Mouse (Mus musculus): ENCODE results near the gene Strada. TPM values are rescaled to one million over a fixed set of nuclear protein-coding genes. Genes with fewer than 3 reads are reported as not detected.

Strada gene
- polyA plus RNA-seq, 1 experiment from 2014 or later, result 13.0 TPM

DNA sequence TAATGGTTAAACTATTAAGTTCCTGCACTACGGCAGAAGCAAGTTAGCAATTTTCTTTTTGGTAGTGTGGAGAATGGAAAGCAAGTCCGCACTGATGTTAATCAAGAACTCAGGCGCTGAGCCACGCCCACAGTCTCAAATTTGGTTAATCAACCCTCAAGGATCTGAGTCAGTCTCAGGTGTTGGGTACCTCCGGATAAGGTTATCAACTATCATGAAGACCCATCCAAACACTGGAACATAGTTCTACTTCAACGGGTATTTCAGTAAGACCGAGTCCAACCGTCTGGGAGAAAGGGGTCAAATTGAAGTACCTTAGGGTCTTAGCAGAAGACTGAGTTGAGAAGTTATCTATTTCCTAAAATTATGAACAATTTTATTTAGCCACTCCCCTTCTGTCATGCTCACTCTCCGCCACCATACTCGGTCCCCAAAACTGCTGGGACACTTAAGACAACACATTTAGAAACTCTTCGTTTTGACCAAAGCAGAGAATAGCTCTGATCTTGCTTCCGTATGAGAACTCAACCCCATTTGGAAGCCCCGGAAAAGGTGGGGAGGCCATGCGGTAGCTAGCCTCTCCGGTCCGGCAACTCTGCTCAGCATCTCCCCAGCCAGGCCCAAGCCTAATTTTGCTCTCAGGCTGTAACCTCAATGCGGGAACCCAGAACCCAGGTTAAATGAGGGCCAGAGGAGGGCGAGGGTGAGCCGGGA lies 9.2 kb downstream of the Strada start:
- no peaks in the 10 kb centered on the region for H3K9me3 ChIP-seq (ENCODE audit: control insufficient read depth, low read length)
- H3K9ac ChIP-seq (ENCODE audit: low read depth, low read length), result peak overlapping the region; percentile 79
- peaks cover 8% of the 10 kb centered on the region for H3K4me1 ChIP-seq (ENCODE audit: control insufficient read depth, insufficient read depth, low read length)
- H3K4me3 ChIP-seq (ENCODE audit: low read length), result peak overlapping the region; percentile 86
- no peak; the same call in 1 of the 2 replicates for ATAC-seq
- no peaks in the 10 kb centered on the region for H3K27me3 ChIP-seq (replicated peaks; ENCODE audit: control insufficient read depth, insufficient read depth, low read length)
- 9% methylated on average over 19 of the region's 19 CpGs for WGBS
- peak overlapping the region; percentile 85 for H3K27ac ChIP-seq (ENCODE audit: low read length)
- peak overlapping the region; percentile 72 for H3K4me2 ChIP-seq (ENCODE audit: low read depth, low read length)
- H3K36me3 ChIP-seq (ENCODE audit: control insufficient read depth, insufficient read depth, low read length), result 0 out of 2 replicates have a peak, but pooled peaks cover 3% of the 10 kb centered on the region

GRCm38 (mm10) chr11:106192241-106192640 lies 9.7 kb downstream of the Strada start:
- no peak overlapping the region for H3K27ac ChIP-seq (ENCODE audit: low read length)
- no peaks in the 10 kb centered on the region for H3K9me3 ChIP-seq (ENCODE audit: control insufficient read depth, low read length)
- WGBS, result 77% methylated on average over 5 of the region's 5 CpGs
- peak overlapping the region; percentile 79; the same call in 1 of the 2 replicates for H3K9ac ChIP-seq (ENCODE audit: low read depth, low read length)
- peak overlapping the region; percentile 72; the same call in 1 of the 2 replicates for H3K4me2 ChIP-seq (ENCODE audit: low read depth, low read length)
- peak overlapping the region; percentile 86; the same call in 1 of the 2 replicates for H3K4me3 ChIP-seq (ENCODE audit: low read length)
- H3K27me3 ChIP-seq (replicated peaks; ENCODE audit: control insufficient read depth, insufficient read depth, low read length), result no peaks in the 10 kb centered on the region
- H3K4me1 ChIP-seq (ENCODE audit: control insufficient read depth, insufficient read depth, low read length), result peaks cover 8% of the 10 kb centered on the region
- H3K36me3 ChIP-seq (ENCODE audit: control insufficient read depth, insufficient read depth, low read length), result no peaks in the 10 kb centered on the region
- no peak for ATAC-seq

GRCm38 (mm10) chr11:106191716-106192115 lies 10.3 kb downstream of the Strada start:
- WGBS, result 96% methylated on average over 3 of the region's 3 CpGs
- H3K9me3 ChIP-seq (ENCODE audit: control insufficient read depth, low read length), result no peaks in the 10 kb centered on the region
- H3K4me2 ChIP-seq (ENCODE audit: low read depth, low read length), result no peak overlapping the region

GRCm38 (mm10) chr11:106187326-106187725 lies 14.6 kb downstream of the Strada start:
- Histone ChIP-seq H3K27ac (ENCODE audit: low read length) (no peak overlapping the region), H3K36me3 (ENCODE audit: control insufficient read depth, insufficient read depth, low read length) (no peaks in the 10 kb centered on the region), H3K9me3 (ENCODE audit: control insufficient read depth, low read length) (no peaks in the 10 kb centered on the region), H3K4me2 (ENCODE audit: low read depth, low read length) (no peak overlapping the region), H3K27me3 (replicated peaks; ENCODE audit: control insufficient read depth, insufficient read depth, low read length) (no peaks in the 10 kb centered on the region), H3K9ac (ENCODE audit: low read depth, low read length) (no peak overlapping the region), H3K4me1 (ENCODE audit: control insufficient read depth, insufficient read depth, low read length) (peaks cover 3% of the 10 kb centered on the region; the same call in 1 of the 2 replicates), H3K4me3 (ENCODE audit: low read length) (no peak overlapping the region)
- no peak for ATAC-seq
- 94% methylated on average over 4 of the region's 4 CpGs for WGBS

More at GRCm38 (mm10) chr11:106191716-106192115, 10.3 kb downstream of the Strada start:
- Histone ChIP-seq H3K27me3 (replicated peaks; ENCODE audit: control insufficient read depth, insufficient read depth, low read length) (no peaks in the 10 kb centered on the region), H3K4me3 (ENCODE audit: low read length) (no peak overlapping the region), H3K36me3 (ENCODE audit: control insufficient read depth, insufficient read depth, low read length) (no peaks in the 10 kb centered on the region), H3K4me1 (ENCODE audit: control insufficient read depth, insufficient read depth, low read length) (peaks cover 8% of the 10 kb centered on the region), H3K27ac (ENCODE audit: low read length) (no peak overlapping the region), H3K9ac (ENCODE audit: low read depth, low read length) (no peak overlapping the region)
- no peak for ATAC-seq

DNA sequence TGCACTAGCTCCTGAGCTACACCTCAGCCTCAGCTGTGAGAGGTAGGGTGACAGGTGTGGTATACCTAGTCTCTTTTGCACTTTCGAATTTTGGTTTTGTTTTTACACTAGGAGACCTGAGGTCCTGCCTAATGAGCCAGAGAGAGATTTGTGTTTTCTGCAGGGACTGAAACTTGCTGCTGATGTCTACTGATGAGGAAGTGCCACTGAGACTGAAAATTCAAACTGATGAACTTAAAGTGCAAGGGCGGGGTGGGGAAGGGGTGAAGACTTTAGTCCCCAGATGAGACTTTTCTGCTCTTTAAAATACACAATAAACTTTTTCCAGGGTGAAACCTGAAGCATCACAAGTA lies 21.5 kb downstream of the Strada start:
- Histone ChIP-seq H3K36me3 (ENCODE audit: control insufficient read depth, insufficient read depth, low read length) (no peaks in the 10 kb centered on the region), H3K4me1 (ENCODE audit: control insufficient read depth, insufficient read depth, low read length) (no peaks in the 10 kb centered on the region), H3K4me2 (ENCODE audit: low read depth, low read length) (no peak overlapping the region), H3K27me3 (replicated peaks; ENCODE audit: control insufficient read depth, insufficient read depth, low read length) (no peaks in the 10 kb centered on the region), H3K9ac (ENCODE audit: low read depth, low read length) (no peak overlapping the region), H3K27ac (ENCODE audit: low read length) (no peak overlapping the region), H3K4me3 (ENCODE audit: low read length) (no peak overlapping the region), H3K9me3 (ENCODE audit: control insufficient read depth, low read length) (no peaks in the 10 kb centered on the region)
- 90% methylated on average over 2 of the region's 2 CpGs for WGBS
- ATAC-seq, result no peak

DNA sequence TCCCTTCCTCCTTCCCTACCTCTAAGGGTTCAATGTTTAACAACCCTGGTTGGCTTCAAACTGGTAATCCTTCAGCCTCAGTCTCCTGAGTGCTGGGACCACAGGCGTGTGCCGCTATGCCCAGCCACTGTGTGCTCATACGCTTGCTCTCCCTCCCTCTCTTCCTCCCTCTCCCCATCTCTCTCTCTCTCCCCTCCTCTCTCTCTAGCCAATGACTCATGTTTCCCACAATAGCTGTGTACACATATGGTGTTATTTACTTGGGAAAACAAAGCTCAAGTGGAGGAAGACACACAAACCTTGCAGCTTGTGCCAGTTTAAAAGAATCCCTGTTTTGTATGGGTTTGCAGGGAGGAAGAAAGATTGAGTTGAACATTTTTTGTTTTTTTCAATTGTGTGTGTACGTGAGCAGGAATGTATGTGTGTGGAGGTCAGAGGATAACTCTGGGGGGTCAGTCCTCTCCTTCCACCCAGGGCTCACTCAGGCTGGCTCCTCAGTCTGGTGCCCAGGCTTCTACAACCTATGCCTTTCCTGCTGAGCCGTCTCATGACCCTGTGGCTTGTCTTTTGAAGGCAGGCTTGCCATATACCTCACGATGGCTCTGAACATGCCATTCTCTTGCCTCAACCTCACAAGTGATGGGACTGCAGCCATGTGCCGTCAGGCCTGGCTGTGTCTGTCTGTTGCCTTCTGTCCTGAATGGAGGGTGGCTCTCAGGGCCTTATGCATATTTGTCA lies 22.1 kb downstream of the Strada start:
- H3K36me3 ChIP-seq (ENCODE audit: control insufficient read depth, insufficient read depth, low read length), result no peaks in the 10 kb centered on the region
- H3K9me3 ChIP-seq (ENCODE audit: control insufficient read depth, low read length), result no peaks in the 10 kb centered on the region
- no peaks in the 10 kb centered on the region for H3K4me1 ChIP-seq (ENCODE audit: control insufficient read depth, insufficient read depth, low read length)
- no peak overlapping the region for H3K9ac ChIP-seq (ENCODE audit: low read depth, low read length)
- 72% methylated on average over 7 of the region's 7 CpGs for WGBS
- H3K27me3 ChIP-seq (replicated peaks; ENCODE audit: control insufficient read depth, insufficient read depth, low read length), result no peaks in the 10 kb centered on the region
- H3K4me3 ChIP-seq (ENCODE audit: low read length), result no peak overlapping the region
- H3K4me2 ChIP-seq (ENCODE audit: low read depth, low read length), result no peak overlapping the region
- ATAC-seq, result no peak
- H3K27ac ChIP-seq (ENCODE audit: low read length), result no peak overlapping the region

- Histone ChIP-seq H3K4me3 (ENCODE audit: low read length) (no peak overlapping the region), H3K27ac (ENCODE audit: low read length) (no peak overlapping the region), H3K36me3 (ENCODE audit: control insufficient read depth, insufficient read depth, low read length) (no peaks in the 10 kb centered on the region), H3K9ac (ENCODE audit: low read depth, low read length) (no peak overlapping the region), H3K9me3 (ENCODE audit: control insufficient read depth, low read length) (no peaks in the 10 kb centered on the region), H3K27me3 (replicated peaks; ENCODE audit: control insufficient read depth, insufficient read depth, low read length) (no peaks in the 10 kb centered on the region), H3K4me2 (ENCODE audit: low read depth, low read length) (no peak overlapping the region), H3K4me1 (ENCODE audit: control insufficient read depth, insufficient read depth, low read length) (no peaks in the 10 kb centered on the region)
- ATAC-seq, result no peak
- 66% methylated on average over 5 of the region's 5 CpGs for WGBS
Observed at GRCm38 (mm10) chr11:106178036-106178782, 23.8 kb downstream of the Strada start.

DNA sequence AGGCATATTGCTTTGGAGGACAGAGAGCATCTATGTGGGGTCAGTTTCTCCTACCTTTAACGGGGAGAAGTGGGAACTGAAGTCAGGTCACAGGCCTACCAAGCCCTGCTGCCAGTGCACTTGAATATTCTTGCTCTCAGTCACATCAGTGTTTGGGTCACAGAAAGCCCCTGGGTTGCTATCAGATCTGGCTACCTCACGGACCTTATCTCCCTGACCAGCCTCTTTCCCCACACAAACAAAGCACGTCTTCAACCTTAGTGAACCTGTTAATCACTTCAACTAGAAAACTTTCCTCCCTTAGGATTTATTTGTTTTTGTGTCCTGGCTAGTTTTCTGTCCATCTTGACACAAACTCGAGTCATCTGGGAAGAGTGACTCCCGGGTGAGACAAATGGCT lies 25.6 kb downstream of the Strada start:
- Histone ChIP-seq H3K4me3 (ENCODE audit: low read length) (no peak overlapping the region), H3K4me1 (ENCODE audit: control insufficient read depth, insufficient read depth, low read length) (no peaks in the 10 kb centered on the region), H3K9me3 (ENCODE audit: control insufficient read depth, low read length) (no peaks in the 10 kb centered on the region), H3K27ac (ENCODE audit: low read length) (no peak overlapping the region), H3K27me3 (replicated peaks; ENCODE audit: control insufficient read depth, insufficient read depth, low read length) (no peaks in the 10 kb centered on the region), H3K36me3 (ENCODE audit: control insufficient read depth, insufficient read depth, low read length) (no peaks in the 10 kb centered on the region), H3K4me2 (ENCODE audit: low read depth, low read length) (no peak overlapping the region), H3K9ac (ENCODE audit: low read depth, low read length) (no peak overlapping the region)
- ATAC-seq, result no peak
- WGBS, result 74% methylated on average over 5 of the region's 5 CpGs

DNA sequence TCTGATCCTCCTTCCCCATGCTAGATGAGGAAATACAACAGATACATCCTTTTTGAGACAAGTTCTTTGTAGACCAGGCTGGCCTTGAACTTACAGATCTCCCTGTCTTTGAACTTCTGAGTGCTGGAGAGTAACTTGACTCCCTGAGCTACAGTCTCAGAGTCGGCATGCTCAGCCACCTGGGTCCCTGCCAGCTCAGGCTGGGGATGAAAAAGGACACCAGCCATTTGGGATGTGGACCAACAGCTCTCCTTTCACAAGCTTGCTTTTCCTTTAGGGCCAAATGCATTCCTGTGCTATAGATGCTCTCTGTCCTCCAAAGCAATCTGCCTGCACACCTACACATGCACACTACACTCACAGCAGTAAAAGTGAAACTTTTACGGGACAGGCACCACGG lies 26.9 kb downstream of the Strada start:
- no peak overlapping the region for H3K27ac ChIP-seq (ENCODE audit: low read length)
- H3K36me3 ChIP-seq (ENCODE audit: control insufficient read depth, insufficient read depth, low read length), result no peaks in the 10 kb centered on the region
- H3K4me3 ChIP-seq (ENCODE audit: low read length), result no peak overlapping the region
- H3K27me3 ChIP-seq (replicated peaks; ENCODE audit: control insufficient read depth, insufficient read depth, low read length), result no peaks in the 10 kb centered on the region
- H3K4me1 ChIP-seq (ENCODE audit: control insufficient read depth, insufficient read depth, low read length), result no peaks in the 10 kb centered on the region
- ATAC-seq, result no peak
- no peak overlapping the region for H3K9ac ChIP-seq (ENCODE audit: low read depth, low read length)
- no peak overlapping the region for H3K4me2 ChIP-seq (ENCODE audit: low read depth, low read length)
- H3K9me3 ChIP-seq (ENCODE audit: control insufficient read depth, low read length), result no peaks in the 10 kb centered on the region
- WGBS, result 55% methylated on average over 3 of the region's 3 CpGs

All from intestine, embryonic 16.5 days (tissue).